Mouse (Mus musculus) CH12.LX (cell line): ENCODE measurements at regions not wholly inside any gene's neighbourhood (a gene's known extent, or its start where the extent isn't known, plus 50 kb on each side); places are given as distances from the start of the nearest gene placed in this dataset.

Source experiments
- BHLHE40 ChIP-seq: IDR thresholded peaks from 2 replicates; pipeline ENCODE4 v1.6.1; 2011; ENCODE audit warnings: mild to moderate bottlenecking, low read depth, low read length, improper control_type of control experiment
- EP300 ChIP-seq: IDR thresholded peaks from 2 replicates; pipeline ENCODE4 v1.6.1; 2011; ENCODE audit warnings: low read length, improper control_type of control experiment
- ETS1 ChIP-seq: conservative IDR thresholded peaks from 2 replicates; pipeline ENCODE4 v1.6.1; 2012; ENCODE audit warnings: low read depth, mild to moderate bottlenecking, inconsistent platforms, low read length, improper control_type of control experiment, moderate library complexity
- POLR2A ChIP-seq: IDR thresholded peaks from 2 replicates; pipeline ENCODE4 v1.6.1; 2011; ENCODE audit warnings: low read depth, mild to moderate bottlenecking, improper control_type of control experiment, low read length

DNA sequence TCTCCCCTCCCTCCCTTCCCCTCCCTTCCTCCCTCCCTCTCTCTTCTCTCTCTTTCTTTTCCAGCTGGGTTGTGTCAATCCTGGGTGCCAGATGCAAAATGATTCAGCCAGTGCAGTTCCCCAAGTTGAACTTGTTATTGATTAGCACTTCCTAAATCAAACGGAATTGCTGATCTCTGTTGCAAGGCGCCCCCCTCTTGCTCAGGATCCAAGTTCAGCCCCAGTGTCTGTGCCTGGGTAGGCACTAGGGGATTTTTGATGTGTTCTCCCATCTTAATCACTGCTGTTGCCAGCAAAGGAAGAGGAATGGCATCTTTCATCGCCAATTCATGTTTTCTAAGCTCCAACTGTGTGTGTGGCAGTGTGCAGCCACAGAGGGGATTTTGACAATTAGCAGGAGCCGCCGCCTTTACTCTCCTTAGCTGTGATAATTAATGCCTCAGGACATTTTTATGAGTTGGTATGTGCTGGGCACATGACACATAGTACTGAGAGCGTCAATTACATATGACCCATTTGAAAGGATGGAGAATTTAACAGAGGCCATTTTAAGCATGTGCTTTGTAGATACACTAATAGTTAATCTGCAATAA is 125.9 kb upstream of the Veph1 start:
- TF ChIP-seq ETS1 (no peak), POLR2A (no peak), BHLHE40 (no peak), EP300 (no peak)
